Mouse (Mus musculus): Measurements from ENCODE around the gene Mylpf. TPM values are rescaled to one million over a fixed set of nuclear protein-coding genes. Genes with fewer than 3 reads are reported as not detected.
A peak's percentile ranks its signal among the peaks of the same experiment; 100 is the strongest.

Mylpf gene
- polyA plus RNA-seq, 1 experiment, result 10,881 TPM

DNA sequence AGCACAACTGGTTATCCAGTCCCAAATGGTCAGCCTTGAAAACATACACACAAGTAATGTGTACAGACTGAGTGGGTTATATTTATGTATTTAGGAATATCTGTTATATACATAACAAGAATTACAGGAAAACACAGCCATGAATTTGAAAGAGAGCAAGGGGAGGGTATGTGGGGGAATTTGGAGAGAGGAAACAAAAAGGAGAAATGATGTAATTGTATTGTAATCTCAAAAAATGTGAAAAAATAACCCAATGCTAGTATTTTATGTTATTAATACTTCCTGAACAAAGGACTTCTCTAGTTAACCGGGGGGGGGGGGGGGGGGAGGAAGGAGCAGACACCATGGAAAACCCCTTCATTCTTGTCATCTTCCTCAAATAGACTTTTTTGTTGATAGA is 24.0 kb upstream of the Mylpf start:
- Histone ChIP-seq H3ac (ENCODE audit: control insufficient read depth, insufficient read length) (no peak overlapping the region), H3K79me2 (ENCODE audit: control insufficient read depth, insufficient read depth) (no peaks in the 10 kb centered on the region), H3K27me3 (ENCODE audit: control insufficient read depth, insufficient read depth, insufficient read length) (no peaks in the 10 kb centered on the region), H3K4me3 (no peak overlapping the region), H3K4me2 (ENCODE audit: low read depth) (no peak overlapping the region), H3K36me3 (ENCODE audit: control insufficient read depth, insufficient read depth) (no peaks in the 10 kb centered on the region)
- TF ChIP-seq CEBPB (IDR thresholded peaks at IDR 0.05; ENCODE audit: insufficient read depth, poor library complexity, severe bottlenecking) (0 out of 2 replicates have a peak, but pooled peaks have one; percentile 11), MAX (IDR thresholded peaks at IDR 0.05; ENCODE audit: low read depth) (no peak)

DNA sequence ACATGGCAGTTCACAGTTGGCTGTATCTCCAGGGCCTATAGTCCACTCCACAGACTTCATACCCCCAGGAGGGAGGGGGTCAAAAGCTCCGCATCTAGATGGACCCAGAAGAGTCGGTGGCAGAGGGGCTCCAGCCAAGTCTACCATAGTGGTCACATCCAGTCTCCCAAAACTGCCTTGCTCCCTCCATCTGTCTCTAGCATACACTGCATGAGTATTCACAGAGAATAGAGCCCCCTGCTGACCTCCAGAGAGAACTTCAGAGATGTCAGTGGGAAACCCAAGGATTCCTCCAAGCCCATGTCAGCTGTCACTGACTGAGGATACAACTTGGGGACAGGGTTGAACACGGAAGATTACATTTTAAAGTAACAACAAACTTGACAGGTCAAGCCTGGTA is 23.1 kb upstream of the Mylpf start:
- H3K79me2 ChIP-seq (ENCODE audit: control insufficient read depth, insufficient read depth), result no peaks in the 10 kb centered on the region
- H3K4me3 ChIP-seq, result no peak overlapping the region
- no peak overlapping the region for H3K4me2 ChIP-seq (ENCODE audit: low read depth)
- no peak overlapping the region for H3ac ChIP-seq (ENCODE audit: control insufficient read depth, insufficient read length)
- TF ChIP-seq MYOG (IDR thresholded peaks at IDR 0.05; ENCODE audit: control insufficient read depth in 1 of 3, insufficient read depth in 1 of 3, insufficient read length in 2 of 3, low read depth in 2 of 3) (no peak), TCF3 (IDR thresholded peaks at IDR 0.05; ENCODE audit: insufficient read length, low read depth) (no peak), TCF12 (IDR thresholded peaks at IDR 0.05; ENCODE audit: insufficient read depth, poor library complexity, severe bottlenecking) (no peak), USF1 (IDR thresholded peaks at IDR 0.05; ENCODE audit: low read depth) (no peak), CEBPB (IDR thresholded peaks at IDR 0.05; ENCODE audit: insufficient read depth, poor library complexity, severe bottlenecking) (no peak), MAX (IDR thresholded peaks at IDR 0.05; ENCODE audit: low read depth) (no peak), SRF (IDR thresholded peaks at IDR 0.05; ENCODE audit: control insufficient read depth, insufficient read length, low read depth) (no peak), E2F4 (IDR thresholded peaks at IDR 0.05; ENCODE audit: insufficient read depth) (no peak), POLR2AphosphoS2 (IDR thresholded peaks at IDR 0.05; ENCODE audit: insufficient read length, low read depth) (no peak), POLR2A (IDR thresholded peaks at IDR 0.05; ENCODE audit: insufficient read length, low read depth) (no peak), MYOD1 (IDR thresholded peaks at IDR 0.05; ENCODE audit: control insufficient read depth in 1 of 3, insufficient read length in 2 of 3, low read depth in 2 of 3) (no peak), REST (IDR thresholded peaks at IDR 0.05; ENCODE audit: insufficient read depth, insufficient read length) (no peak)
- H3K36me3 ChIP-seq (ENCODE audit: control insufficient read depth, insufficient read depth), result no peaks in the 10 kb centered on the region
- no peaks in the 10 kb centered on the region for H3K27me3 ChIP-seq (ENCODE audit: control insufficient read depth, insufficient read depth, insufficient read length)

DNA sequence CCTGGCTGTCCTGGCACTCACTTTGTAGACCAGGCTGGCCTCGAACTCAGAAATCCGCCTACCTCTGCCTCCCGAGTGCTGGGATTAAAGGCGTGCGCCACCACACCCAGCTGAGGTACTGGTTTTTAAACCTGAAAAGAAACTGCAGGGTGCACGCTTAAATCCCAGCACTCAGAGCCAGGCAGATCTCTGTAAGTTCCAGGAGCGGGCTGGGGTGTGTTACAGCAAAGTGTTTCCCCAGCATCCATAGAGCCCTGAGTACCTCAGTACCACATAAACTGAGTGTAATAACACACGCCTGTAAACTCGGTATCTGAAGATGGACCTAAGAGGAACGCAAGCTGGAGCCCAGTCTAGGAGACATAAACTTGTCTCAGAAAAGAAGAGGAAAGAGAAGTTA is 21.3 kb upstream of the Mylpf start:
- no peak overlapping the region for H3K4me2 ChIP-seq (ENCODE audit: low read depth)
- H3K79me2 ChIP-seq (ENCODE audit: control insufficient read depth, insufficient read depth), result no peaks in the 10 kb centered on the region
- no peaks in the 10 kb centered on the region for H3K27me3 ChIP-seq (ENCODE audit: control insufficient read depth, insufficient read depth, insufficient read length)
- no peak overlapping the region for H3K4me3 ChIP-seq
- H3K36me3 ChIP-seq (ENCODE audit: control insufficient read depth, insufficient read depth), result peaks cover 7% of the 10 kb centered on the region
- TF ChIP-seq REST (IDR thresholded peaks at IDR 0.05; ENCODE audit: insufficient read depth, insufficient read length) (no peak), POLR2A (IDR thresholded peaks at IDR 0.05; ENCODE audit: insufficient read length, low read depth) (no peak), E2F4 (IDR thresholded peaks at IDR 0.05; ENCODE audit: insufficient read depth) (no peak), MAX (IDR thresholded peaks at IDR 0.05; ENCODE audit: low read depth) (no peak), SRF (IDR thresholded peaks at IDR 0.05; ENCODE audit: control insufficient read depth, insufficient read length, low read depth) (no peak), MYOD1 (IDR thresholded peaks at IDR 0.05; ENCODE audit: control insufficient read depth in 1 of 3, insufficient read length in 2 of 3, low read depth in 2 of 3) (no peak), TCF12 (IDR thresholded peaks at IDR 0.05; ENCODE audit: insufficient read depth, poor library complexity, severe bottlenecking) (no peak), POLR2AphosphoS2 (IDR thresholded peaks at IDR 0.05; ENCODE audit: insufficient read length, low read depth) (no peak), TCF3 (IDR thresholded peaks at IDR 0.05; ENCODE audit: insufficient read length, low read depth) (no peak)
- no peak overlapping the region for H3ac ChIP-seq (ENCODE audit: control insufficient read depth, insufficient read length)

DNA sequence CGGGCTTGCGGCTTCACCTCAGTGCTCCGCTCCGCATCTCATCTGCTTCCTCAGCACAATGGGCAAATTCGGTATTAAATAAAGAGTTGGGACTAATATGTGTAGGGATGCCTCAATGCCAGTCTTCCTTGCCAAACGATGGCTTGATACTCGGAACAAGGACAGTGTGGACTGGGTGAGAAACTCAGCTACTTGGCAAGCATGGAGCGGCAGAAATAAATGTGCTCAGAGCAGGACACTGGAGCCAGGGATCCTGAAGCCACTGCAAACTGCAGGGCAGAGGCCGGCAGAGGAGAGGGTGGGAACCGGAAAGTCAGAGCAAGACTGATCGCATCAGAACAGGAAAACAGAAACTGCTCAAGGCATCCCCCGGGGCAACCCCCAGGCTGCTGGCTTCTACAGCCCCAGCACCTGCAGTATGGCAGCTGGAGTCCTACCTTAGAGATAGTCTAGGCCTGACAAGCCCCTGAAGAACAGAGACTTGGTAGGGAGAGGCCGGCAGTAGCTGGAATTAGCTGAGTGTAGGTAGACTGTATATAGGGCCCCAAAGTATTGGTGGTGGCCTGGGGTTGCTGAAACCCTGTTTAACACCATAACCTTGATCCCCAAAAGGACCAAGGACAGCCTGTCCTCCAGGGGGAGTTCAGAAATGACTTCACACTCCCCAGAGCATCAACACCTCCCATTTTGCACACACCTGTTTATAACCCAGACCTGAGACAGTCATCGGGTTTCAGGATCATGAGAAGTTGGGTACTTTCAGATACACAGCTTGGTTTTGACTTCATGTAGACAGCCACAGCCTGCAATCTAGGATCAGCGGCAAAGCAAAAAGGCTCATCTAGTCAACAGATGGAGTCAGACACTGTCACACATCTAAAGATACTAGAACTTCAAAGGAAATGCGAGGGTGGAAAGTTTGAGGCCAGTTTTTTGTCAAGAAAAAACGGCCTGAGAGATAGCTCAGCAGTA is 20.1 kb upstream of the Mylpf start:
- Histone ChIP-seq H3ac (ENCODE audit: control insufficient read depth, insufficient read length) (no peak overlapping the region), H3K4me3 (no peak overlapping the region), H3K4me2 (ENCODE audit: low read depth) (no peak overlapping the region), H3K36me3 (ENCODE audit: control insufficient read depth, insufficient read depth) (peaks cover 15% of the 10 kb centered on the region), H3K27me3 (ENCODE audit: control insufficient read depth, insufficient read depth, insufficient read length) (no peaks in the 10 kb centered on the region), H3K79me2 (ENCODE audit: control insufficient read depth, insufficient read depth) (no peaks in the 10 kb centered on the region)
- TF ChIP-seq CEBPB (IDR thresholded peaks at IDR 0.05; ENCODE audit: insufficient read depth, poor library complexity, severe bottlenecking), result no peak

DNA sequence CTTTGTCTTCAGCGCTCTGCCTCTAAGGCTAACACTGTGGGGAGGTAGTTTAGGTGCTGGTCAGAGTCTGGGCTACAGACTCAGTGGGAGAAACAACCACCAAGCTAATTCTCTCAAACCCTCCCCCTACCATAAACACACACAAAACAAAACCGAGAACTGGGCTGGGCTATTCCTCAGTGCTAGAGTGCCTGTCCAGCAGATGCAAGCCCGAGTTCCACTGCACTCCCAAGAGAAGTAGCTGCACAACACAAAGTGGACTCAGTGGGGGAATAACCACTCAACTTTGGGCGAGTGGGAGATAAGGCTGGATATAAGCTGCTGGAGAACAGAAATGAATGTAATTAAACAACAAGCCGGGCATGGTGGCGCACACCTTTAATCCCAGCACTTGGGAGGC is 18.0 kb upstream of the Mylpf start:
- Histone ChIP-seq H3K4me2 (ENCODE audit: low read depth) (no peak overlapping the region), H3K4me3 (no peak overlapping the region), H3K27me3 (ENCODE audit: control insufficient read depth, insufficient read depth, insufficient read length) (no peaks in the 10 kb centered on the region), H3K36me3 (ENCODE audit: control insufficient read depth, insufficient read depth) (peaks cover 20% of the 10 kb centered on the region), H3ac (ENCODE audit: control insufficient read depth, insufficient read length) (no peak overlapping the region), H3K79me2 (ENCODE audit: control insufficient read depth, insufficient read depth) (peaks cover 10% of the 10 kb centered on the region)
- TF ChIP-seq MAX (IDR thresholded peaks at IDR 0.05; ENCODE audit: low read depth), result no peak
- no peak for TF ChIP-seq TCF3 (IDR thresholded peaks at IDR 0.05; ENCODE audit: insufficient read length, low read depth)
- TF ChIP-seq SRF (IDR thresholded peaks at IDR 0.05; ENCODE audit: control insufficient read depth, insufficient read length, low read depth), result no peak
- TF ChIP-seq TCF12 (IDR thresholded peaks at IDR 0.05; ENCODE audit: insufficient read depth, poor library complexity, severe bottlenecking), result no peak
- TF ChIP-seq POLR2AphosphoS2 (IDR thresholded peaks at IDR 0.05; ENCODE audit: insufficient read length, low read depth), result no peak
- no peak for TF ChIP-seq CEBPB (IDR thresholded peaks at IDR 0.05; ENCODE audit: insufficient read depth, poor library complexity, severe bottlenecking)
- TF ChIP-seq USF1 (IDR thresholded peaks at IDR 0.05; ENCODE audit: low read depth), result no peak
- no peak for TF ChIP-seq POLR2A (IDR thresholded peaks at IDR 0.05; ENCODE audit: insufficient read length, low read depth)
- TF ChIP-seq MYOD1 (IDR thresholded peaks at IDR 0.05; ENCODE audit: control insufficient read depth in 1 of 3, insufficient read length in 2 of 3, low read depth in 2 of 3), result no peak
- TF ChIP-seq REST (IDR thresholded peaks at IDR 0.05; ENCODE audit: insufficient read depth, insufficient read length), result no peak

Measured in myocyte (in vitro differentiated cells).